Mouse (Mus musculus): ENCODE measurements around the gene Utp11.
"Not testable (repeated sequence)": the region's sequence is repeated elsewhere in the genome, so short reads cannot be mapped to it uniquely, and the experiment has no call there.

Gene Utp11

GRCm38 (mm10) chr4:124707381-124708199 lies 14.2 kb upstream of the Utp11 start:
- in situ Hi-C loops (cut with MboI; ENCODE audit: low pct_unique_long_range_greater_than_20kb in 1 of 2, low sequenced_read_pairs in 2 of 2, unreplicated experiment in 1 of 2): not testable (repeated sequence)

DNA sequence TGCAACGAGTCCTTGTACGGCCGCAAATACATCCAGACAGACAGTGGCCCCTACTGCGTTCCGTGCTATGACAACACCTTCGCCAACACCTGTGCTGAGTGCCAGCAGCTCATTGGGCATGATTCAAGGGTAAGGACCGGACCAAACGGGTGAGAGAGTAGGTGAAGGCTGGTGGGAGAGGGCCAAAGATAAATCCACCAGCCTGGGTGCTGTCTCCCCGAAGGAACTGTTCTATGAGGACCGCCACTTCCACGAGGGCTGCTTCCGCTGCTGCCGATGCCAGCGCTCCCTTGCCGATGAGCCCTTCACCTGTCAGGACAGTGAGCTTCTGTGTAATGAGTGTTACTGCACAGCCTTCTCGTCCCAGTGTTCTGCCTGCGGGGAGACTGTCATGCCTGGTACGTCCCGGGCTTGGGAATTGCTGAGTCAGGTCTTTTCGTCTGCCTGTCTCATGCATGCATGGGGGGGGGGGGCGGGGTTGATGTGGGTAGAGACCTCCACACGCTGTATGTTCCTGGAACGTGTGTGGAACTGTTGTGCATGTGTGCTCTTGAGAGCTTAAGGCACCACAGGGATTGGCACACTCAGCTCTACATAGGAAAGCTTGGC lies 12.4 kb upstream of the Utp11 start:
- in situ Hi-C loops (cut with MboI; ENCODE audit: low pct_unique_long_range_greater_than_20kb in 1 of 2, low sequenced_read_pairs in 2 of 2, unreplicated experiment in 1 of 2): no loop called here

- in situ Hi-C loops (cut with MboI; ENCODE audit: low pct_unique_long_range_greater_than_20kb in 1 of 2, low sequenced_read_pairs in 2 of 2, unreplicated experiment in 1 of 2): no loop called here
These were observed 11.5 kb upstream of the Utp11 start for GRCm38 (mm10) chr4:124704797-124705474.

DNA sequence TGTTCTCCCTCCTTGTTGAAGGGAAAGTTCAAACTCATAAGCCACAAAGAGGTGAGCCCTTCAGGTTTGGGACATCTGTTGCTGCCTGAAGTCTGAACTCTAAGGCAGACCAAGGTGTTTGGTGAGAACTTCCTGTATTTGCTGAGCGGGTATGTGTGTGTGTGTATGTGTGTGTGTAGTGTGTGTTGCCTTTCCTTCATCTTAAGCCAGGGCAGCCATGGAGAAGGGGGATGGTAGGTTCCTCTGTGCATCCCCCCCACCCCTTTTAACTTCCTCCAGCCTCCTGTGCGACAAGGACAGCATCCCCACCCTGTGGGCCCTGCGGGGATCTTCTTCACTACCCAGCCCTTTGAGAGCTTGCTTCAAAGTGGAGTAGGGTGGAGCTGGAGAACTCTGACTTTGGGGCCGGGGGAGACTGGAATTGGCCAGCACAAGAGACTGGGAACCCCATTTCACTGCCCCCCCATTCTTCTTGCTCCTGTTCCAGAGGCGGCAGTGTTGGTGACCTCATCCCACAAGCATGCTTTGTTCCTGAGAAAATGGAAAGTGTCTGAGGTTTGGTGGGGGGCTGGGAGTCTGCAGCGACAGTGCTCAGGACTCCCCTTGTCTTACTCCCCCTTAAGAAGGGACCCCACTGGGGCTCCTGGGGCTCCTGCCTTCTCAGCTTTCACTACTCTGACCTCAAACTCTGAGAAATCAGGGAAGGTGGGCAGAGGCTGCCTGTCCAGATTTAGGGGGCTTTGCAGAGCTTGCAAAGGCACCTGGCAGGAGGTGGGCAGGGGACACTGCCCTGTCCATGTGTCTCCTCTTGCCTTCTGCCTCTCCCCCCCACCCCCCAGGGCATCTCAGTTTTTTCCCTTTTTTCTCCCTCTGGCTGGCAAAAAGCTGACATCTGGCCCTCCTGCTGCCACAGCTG lies 10.7 kb upstream of the Utp11 start:
- in situ Hi-C loops (cut with MboI; ENCODE audit: low pct_unique_long_range_greater_than_20kb in 1 of 2, low sequenced_read_pairs in 2 of 2, unreplicated experiment in 1 of 2): no loop called here

- in situ Hi-C loops (cut with MboI; ENCODE audit: low pct_unique_long_range_greater_than_20kb in 1 of 2, low sequenced_read_pairs in 2 of 2, unreplicated experiment in 1 of 2): no loop called here
These were observed 10.0 kb upstream of the Utp11 start for GRCm38 (mm10) chr4:124703406-124703805.

- in situ Hi-C loops (cut with MboI; ENCODE audit: low pct_unique_long_range_greater_than_20kb in 1 of 2, low sequenced_read_pairs in 2 of 2, unreplicated experiment in 1 of 2): no loop called here
These were observed 8.5 kb upstream of the Utp11 start for GRCm38 (mm10) chr4:124701916-124702315.

GRCm38 (mm10) chr4:124701052-124701845 lies 7.8 kb upstream of the Utp11 start:
- in situ Hi-C loops (cut with MboI; ENCODE audit: low pct_unique_long_range_greater_than_20kb in 1 of 2, low sequenced_read_pairs in 2 of 2, unreplicated experiment in 1 of 2): no loop called here

- in situ Hi-C loops (cut with MboI; ENCODE audit: low pct_unique_long_range_greater_than_20kb in 1 of 2, low sequenced_read_pairs in 2 of 2, unreplicated experiment in 1 of 2): no loop called here
These were observed 7.0 kb upstream of the Utp11 start, which contains the start of gene Fhl3 for GRCm38 (mm10) chr4:124700248-124700971. TSS of gene Fhl3 (plus strand) at chr4:124700701.

DNA sequence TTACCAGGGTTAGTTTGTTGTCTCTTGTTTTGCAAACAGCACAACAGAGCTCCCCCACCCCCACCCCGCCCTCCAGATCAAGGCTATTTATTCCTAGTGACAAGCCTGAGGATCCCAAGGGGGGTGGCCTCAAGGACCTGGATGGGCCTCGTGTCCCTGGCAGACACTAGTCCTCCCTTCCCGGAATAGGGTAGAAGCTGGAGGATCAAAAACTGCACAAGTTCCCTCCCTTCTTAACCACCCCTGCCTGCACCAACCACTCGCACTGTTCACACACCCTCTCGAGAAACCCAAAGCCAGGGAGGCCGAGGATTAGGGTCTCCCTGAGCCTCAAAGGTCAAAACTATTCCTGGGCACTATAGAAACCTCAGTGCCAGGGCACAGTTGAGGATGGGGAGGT lies 6.4 kb upstream of the Utp11 start:
- in situ Hi-C loops (cut with MboI; ENCODE audit: low pct_unique_long_range_greater_than_20kb in 1 of 2, low sequenced_read_pairs in 2 of 2, unreplicated experiment in 1 of 2): no loop called here

DNA sequence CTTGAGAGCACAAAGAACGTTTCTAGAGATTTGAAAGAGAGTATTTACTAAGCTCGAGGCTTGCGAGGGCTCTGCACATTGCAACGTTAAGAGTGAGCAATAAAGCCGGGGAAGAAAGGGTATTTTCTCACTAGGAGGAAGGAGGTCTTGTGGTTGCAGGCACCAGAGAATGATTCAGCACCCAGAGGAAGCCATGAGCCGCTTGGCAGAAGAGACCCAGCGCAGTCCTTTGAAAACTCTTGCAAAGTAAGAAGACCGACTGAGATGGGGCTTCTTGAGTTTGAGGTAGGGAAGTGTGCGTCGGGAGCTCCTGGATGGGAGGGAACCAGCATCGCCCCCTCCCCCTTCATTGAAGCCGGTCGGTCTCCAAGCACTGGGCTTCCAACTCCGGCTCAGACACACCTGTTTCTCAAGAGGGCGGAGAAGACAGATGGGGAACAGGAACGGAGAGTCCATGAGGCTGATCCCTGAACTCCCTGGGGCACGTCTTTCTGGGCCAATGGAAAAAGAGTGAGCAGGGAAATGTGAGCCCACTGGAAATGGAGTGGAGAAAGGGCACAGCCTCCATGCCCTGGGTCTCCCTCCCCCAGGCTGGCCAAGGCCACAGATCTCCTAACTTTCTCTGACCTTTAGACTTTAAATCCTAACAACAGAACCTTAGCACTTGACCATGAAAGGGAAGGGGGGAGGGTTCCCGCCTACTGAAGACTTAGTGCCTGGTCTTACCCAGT lies 2.6 kb upstream of the Utp11 start:
- in situ Hi-C loops (cut with MboI; ENCODE audit: low pct_unique_long_range_greater_than_20kb in 1 of 2, low sequenced_read_pairs in 2 of 2, unreplicated experiment in 1 of 2): no loop called here

DNA sequence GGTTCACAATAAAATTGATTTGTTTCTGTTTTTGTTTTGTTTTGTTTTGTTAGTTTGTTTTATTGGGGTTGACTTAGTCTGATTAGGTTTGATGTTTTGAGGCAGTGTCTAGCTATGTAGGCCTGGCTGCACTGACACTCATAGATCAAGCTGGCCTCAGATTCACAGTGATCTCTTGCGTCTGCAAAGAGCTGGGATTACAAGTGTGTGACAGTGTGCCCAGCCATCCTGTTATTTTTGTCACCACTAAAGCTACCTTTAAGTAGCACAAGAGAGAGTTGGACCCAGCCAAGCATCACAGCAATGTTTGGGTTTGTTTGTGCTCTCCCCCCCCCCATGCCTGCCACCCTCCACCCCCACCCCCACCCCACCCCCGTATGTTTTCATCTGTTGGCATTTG lies 1.2 kb upstream of the Utp11 start:
- in situ Hi-C loops (cut with MboI; ENCODE audit: low pct_unique_long_range_greater_than_20kb in 1 of 2, low sequenced_read_pairs in 2 of 2, unreplicated experiment in 1 of 2): no loop called here

DNA sequence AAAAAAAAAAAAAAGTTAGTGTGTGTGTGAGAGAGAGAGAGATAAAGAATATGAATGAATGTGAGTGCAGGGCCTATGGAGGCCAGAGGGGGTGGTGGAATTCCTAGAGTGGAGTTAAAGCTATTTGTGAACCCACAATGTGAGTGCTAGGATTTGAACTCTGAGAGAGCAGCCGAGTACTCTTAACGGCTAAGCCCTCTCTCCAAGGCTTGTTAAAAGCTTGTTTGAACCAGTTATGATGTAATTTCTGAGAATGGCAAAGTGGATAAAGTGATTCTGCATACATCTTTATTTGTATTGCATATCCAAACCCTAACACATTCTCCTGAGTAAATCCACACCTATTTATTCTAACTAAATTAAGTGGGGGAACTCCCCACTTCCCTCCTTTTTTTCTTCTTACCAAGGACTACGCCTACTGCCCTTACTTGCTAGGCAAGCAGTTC lies 961 bp downstream of the Utp11 start:
- in situ Hi-C loops (cut with MboI; ENCODE audit: low pct_unique_long_range_greater_than_20kb in 1 of 2, low sequenced_read_pairs in 2 of 2, unreplicated experiment in 1 of 2): no loop called here

DNA sequence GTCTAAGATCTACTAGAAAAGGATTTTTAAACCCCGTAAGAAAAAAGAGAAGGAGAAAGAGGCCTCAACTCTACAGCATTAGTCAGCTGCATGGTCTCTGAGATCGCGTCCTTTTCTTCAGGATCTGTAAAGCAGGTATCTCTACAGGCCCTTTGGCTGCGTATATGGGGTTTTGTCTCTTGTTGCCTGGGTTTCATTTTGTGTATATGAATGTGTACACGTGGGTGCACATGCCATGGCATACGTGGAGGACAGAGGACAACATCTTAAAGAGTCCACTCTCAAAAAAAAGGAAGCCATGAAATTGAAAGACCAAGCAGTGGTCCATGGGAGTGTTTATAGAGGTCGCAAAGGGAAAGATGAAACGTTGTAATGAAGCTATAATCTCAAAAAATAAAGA lies 1.9 kb downstream of the Utp11 start:
- in situ Hi-C loops (cut with MboI; ENCODE audit: low pct_unique_long_range_greater_than_20kb in 1 of 2, low sequenced_read_pairs in 2 of 2, unreplicated experiment in 1 of 2): no loop called here

GRCm38 (mm10) chr4:124685897-124686402 lies 7.5 kb downstream of the Utp11 start:
- in situ Hi-C loops (cut with MboI; ENCODE audit: low pct_unique_long_range_greater_than_20kb in 1 of 2, low sequenced_read_pairs in 2 of 2, unreplicated experiment in 1 of 2): no loop called here

- in situ Hi-C loops (cut with MboI; ENCODE audit: low pct_unique_long_range_greater_than_20kb in 1 of 2, low sequenced_read_pairs in 2 of 2, unreplicated experiment in 1 of 2): no loop called here
These were observed 7.9 kb downstream of the Utp11 start for GRCm38 (mm10) chr4:124685453-124685852.

- in situ Hi-C loops (cut with MboI; ENCODE audit: low pct_unique_long_range_greater_than_20kb in 1 of 2, low sequenced_read_pairs in 2 of 2, unreplicated experiment in 1 of 2): no loop called here
These were observed 8.4 kb downstream of the Utp11 start for GRCm38 (mm10) chr4:124685004-124685403.
